Mouse (Mus musculus) kidney, adult 2 months (tissue): ENCODE measurements around the gene Msmp.

Experiments
- CTCF ChIP-seq: fragments of 200-500 bp; conservative IDR thresholded peaks from 2 replicates; pipeline ENCODE4 v1.5.1; 2011; ENCODE audit warnings: low read depth, mild to moderate bottlenecking, control low read depth, low read length, moderate library complexity, mixed read lengths; ENCODE audit not compliant: insufficient read depth, insufficient read length
- POLR2A ChIP-seq: fragments of 200-500 bp; IDR thresholded peaks from one replicate; pipeline ENCODE4 v1.6.1; 2011; ENCODE audit warnings: low read depth, low read length, control low read depth

DNA sequence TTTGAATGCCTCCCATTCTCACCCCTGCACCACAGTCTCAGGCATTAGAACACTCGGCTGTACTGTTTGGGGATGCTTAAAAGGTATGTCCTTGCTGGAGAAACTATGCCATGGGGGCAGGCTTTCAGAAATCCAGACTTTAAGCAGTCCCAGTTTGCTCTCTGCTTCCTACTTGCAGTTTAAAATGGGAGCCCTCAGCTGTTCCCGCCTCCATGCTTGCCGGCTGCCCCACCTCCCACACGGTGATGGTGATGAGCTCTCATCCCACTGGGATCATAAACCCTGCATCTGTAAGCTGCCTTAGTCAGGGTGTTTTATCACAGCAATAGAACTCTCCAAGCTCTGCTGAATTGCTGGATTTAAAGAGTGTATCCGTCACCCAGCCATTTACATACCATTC, 31.9 kb downstream of the Msmp start:
- TF ChIP-seq CTCF (no peak), POLR2A (no peak)
